Mouse (Mus musculus) ovary, postnatal 14 days (tissue): ENCODE measurements around the gene Pramef20.
"Not testable (repeated sequence)": the region's sequence is repeated elsewhere in the genome, so short reads cannot be mapped to it uniquely, and the experiment has no call there.

ENCODE experiments used
- DNase-seq: peaks from one replicate; pipeline ENCODE4 v3.0.0; 2022; ENCODE audit warnings: low spot score

Gene Pramef20

DNA sequence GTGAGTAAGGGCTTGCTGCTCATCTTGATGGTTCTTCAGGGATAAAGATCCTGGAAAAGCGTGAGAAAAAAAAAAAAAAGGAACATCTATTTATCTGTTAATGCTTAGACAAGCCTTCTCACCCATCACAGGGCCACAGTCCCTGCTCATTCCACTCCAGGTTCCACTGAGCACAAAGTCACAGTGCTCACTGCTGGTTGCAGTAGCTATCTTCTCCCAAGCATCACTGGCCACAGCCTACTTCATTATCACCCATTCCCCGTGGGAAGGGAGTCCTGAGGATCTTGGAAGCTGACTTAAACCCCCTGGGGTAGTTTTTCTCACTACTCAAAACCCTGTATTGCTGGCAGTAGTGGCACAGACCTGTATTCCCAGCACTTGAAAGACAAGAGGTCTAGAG lies at the start of gene Pramef20:
TSS of gene Pramef20 (minus strand) at position 23 of the 400 bp plus-strand sequence.
- no peak for DNase-seq

- DNase-seq: no peak
Measured at GRCm38 (mm10) chr4:144424590-144424989, 46.9 kb upstream of the Pramef20 start.

DNA sequence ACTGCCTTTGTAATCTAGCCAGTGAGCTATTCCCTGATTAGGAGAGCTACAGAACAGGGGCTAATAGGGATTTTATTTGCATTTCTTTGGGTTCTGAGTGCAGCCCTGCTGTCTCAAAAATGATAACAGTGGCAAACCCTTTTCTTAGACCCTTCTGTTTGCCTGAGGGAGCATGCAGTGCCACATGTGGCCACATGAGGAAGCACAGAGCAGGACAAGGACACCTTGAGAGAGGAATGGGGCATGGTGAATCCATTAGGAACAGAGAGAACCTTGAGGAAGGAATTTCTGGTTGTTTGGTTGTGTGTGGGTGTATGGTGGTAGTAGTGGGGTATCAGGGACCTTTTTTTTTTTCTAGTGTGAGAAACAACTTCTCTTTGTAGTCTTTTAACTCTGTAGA lies 42.9 kb upstream of the Pramef20 start:
- DNase-seq: no peak

GRCm38 (mm10) chr4:144408290-144408689 lies 30.6 kb upstream of the Pramef20 start, which contains the start of gene Pramef12:
TSS of gene Pramef12 (minus strand) at chr4:144408464.
- no peak for DNase-seq

GRCm38 (mm10) chr4:144406261-144406660 lies 28.5 kb upstream of the Pramef20 start:
- no peak for DNase-seq

DNA sequence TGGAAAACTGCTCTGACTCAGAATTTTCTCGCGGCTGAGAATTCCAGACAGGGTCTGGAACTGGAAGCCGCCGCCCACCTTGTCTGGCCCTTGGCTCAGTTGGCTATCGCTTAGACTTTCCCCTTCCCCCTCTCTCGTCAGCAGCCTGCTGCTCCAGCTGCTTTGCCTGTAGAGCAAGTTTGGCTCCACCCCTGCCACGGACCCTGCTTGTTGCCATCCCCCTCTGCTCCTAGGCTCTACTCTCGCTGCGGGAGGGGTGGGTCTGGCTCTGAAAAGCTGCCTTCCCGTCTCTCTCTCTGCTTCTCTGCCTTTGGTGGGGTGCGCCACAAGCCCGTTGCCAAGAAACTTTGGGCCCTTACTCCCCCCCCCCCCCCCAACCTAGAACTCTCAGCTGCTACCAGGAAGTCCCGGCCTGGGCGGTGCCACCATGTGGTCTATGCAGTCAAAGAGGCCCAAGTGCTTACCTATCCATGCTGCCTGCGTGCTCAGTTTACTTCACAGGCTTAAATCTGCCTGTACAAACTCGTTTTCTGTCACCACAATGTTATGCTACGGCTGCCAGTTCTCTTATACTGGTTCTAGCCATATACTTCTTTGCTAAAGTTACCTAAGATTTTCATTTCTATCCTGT lies 26.8 kb upstream of the Pramef20 start:
- peak; percentile 27 for DNase-seq

- DNase-seq: no peak
Measured at GRCm38 (mm10) chr4:144402712-144403111, 25.0 kb upstream of the Pramef20 start.

- no peak for DNase-seq
Measured at GRCm38 (mm10) chr4:144396316-144396715, 18.6 kb upstream of the Pramef20 start.

DNA sequence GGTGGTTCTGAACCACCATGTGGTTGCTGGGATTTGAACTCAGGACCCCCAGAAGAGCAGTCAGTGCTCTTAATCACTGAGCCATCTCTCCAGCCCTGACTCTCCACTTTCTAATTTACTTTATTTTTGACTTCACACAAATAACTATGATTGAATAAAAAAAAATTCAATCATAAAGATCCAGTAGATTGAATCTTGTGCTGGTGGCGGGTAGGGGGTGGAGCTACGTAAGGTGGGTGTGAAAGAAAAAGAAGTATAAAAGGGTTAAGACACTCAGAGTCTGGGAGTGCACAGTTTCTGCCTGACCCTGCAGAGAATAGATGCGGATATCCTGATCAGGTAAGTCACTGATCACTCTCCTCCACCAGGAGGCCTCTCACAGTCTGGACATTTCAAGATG lies 20.1 kb downstream of the Pramef20 start, which contains the start of gene Gm13119:
TSS of gene Gm13119 (plus strand) at position 301 of the 400 bp plus-strand sequence.
- not testable (repeated sequence) for DNase-seq

- DNase-seq: not testable (repeated sequence)
Measured at GRCm38 (mm10) chr4:144335856-144336255, 41.9 kb downstream of the Pramef20 start.

GRCm38 (mm10) chr4:144329949-144330348 lies 47.8 kb downstream of the Pramef20 start, which contains the start of gene Gm13128:
TSS of gene Gm13128 (plus strand) at chr4:144330249.
- not testable (repeated sequence) for DNase-seq
